Mouse (Mus musculus): ENCODE results near the gene Neurod4.

Neurod4 gene

GRCm38 (mm10) chr10:130280066-130280465 is at the start of gene Neurod4:
Gene Neurod4 (minus strand): TSS chr10:130280240.
- H3K27me3 ChIP-seq (ENCODE audit: insufficient read depth, low read length): no peaks in the 10 kb centered on the region
- no peak for TF ChIP-seq CTCF (conservative IDR thresholded peaks at IDR 0.05; ENCODE audit: low read length)
- no peak for TF ChIP-seq POU5F1 (IDR thresholded peaks at IDR 0.05; ENCODE audit: borderline replicate concordance, low read length)
- no peak for TF ChIP-seq NANOG (IDR thresholded peaks at IDR 0.05; ENCODE audit: borderline replicate concordance, low read length)
- H3K9me3 ChIP-seq (ENCODE audit: low read length): no peaks in the 10 kb centered on the region
- H3K36me3 ChIP-seq (ENCODE audit: insufficient read depth, low read length): no peaks in the 10 kb centered on the region
- no peak within 1 kb of the TSS for H3K4me3 ChIP-seq (replicated peaks; ENCODE audit: low read length)
- peaks cover 13% of the 10 kb centered on the region for H3K4me1 ChIP-seq (replicated peaks; ENCODE audit: low read depth, low read length)

- Histone ChIP-seq H3K4me3 (replicated peaks; ENCODE audit: low read length) (no peak overlapping the region), H3K4me1 (replicated peaks; ENCODE audit: low read depth, low read length) (no peaks in the 10 kb centered on the region)
Observed at GRCm38 (mm10) chr10:130324243-130324642, 44.2 kb upstream of the Neurod4 start.

GRCm38 (mm10) chr10:130322637-130323036 is 42.6 kb upstream of the Neurod4 start, which contains the start of gene Tespa1:
Gene Tespa1 (plus strand): TSS chr10:130322870.
- Histone ChIP-seq H3K4me1 (replicated peaks; ENCODE audit: low read depth, low read length) (no peaks in the 10 kb centered on the region), H3K9me3 (ENCODE audit: low read length) (no peaks in the 10 kb centered on the region), H3K27me3 (ENCODE audit: insufficient read depth, low read length) (no peaks in the 10 kb centered on the region), H3K4me3 (replicated peaks; ENCODE audit: low read length) (no peak within 1 kb of the TSS), H3K36me3 (ENCODE audit: insufficient read depth, low read length) (no peaks in the 10 kb centered on the region)
- TF ChIP-seq POU5F1 (IDR thresholded peaks at IDR 0.05; ENCODE audit: borderline replicate concordance, low read length) (no peak), NANOG (IDR thresholded peaks at IDR 0.05; ENCODE audit: borderline replicate concordance, low read length) (no peak), CTCF (conservative IDR thresholded peaks at IDR 0.05; ENCODE audit: low read length) (no peak)

More at GRCm38 (mm10) chr10:130324243-130324642, 44.2 kb upstream of the Neurod4 start:
- no peaks in the 10 kb centered on the region for H3K27me3 ChIP-seq (ENCODE audit: insufficient read depth, low read length)
- no peaks in the 10 kb centered on the region for H3K9me3 ChIP-seq (ENCODE audit: low read length)
- H3K36me3 ChIP-seq (ENCODE audit: insufficient read depth, low read length): no peaks in the 10 kb centered on the region
- TF ChIP-seq NANOG (IDR thresholded peaks at IDR 0.05; ENCODE audit: borderline replicate concordance, low read length) (no peak), POU5F1 (IDR thresholded peaks at IDR 0.05; ENCODE audit: borderline replicate concordance, low read length) (no peak), CTCF (conservative IDR thresholded peaks at IDR 0.05; ENCODE audit: low read length) (no peak)

GRCm38 (mm10) chr10:130322062-130322461 is 42.0 kb upstream of the Neurod4 start:
- no peak for TF ChIP-seq NANOG (IDR thresholded peaks at IDR 0.05; ENCODE audit: borderline replicate concordance, low read length)
- no peak for TF ChIP-seq POU5F1 (IDR thresholded peaks at IDR 0.05; ENCODE audit: borderline replicate concordance, low read length)
- TF ChIP-seq CTCF (conservative IDR thresholded peaks at IDR 0.05; ENCODE audit: low read length): no peak
- Histone ChIP-seq H3K4me1 (replicated peaks; ENCODE audit: low read depth, low read length) (no peaks in the 10 kb centered on the region), H3K9me3 (ENCODE audit: low read length) (no peaks in the 10 kb centered on the region), H3K36me3 (ENCODE audit: insufficient read depth, low read length) (no peaks in the 10 kb centered on the region), H3K27me3 (ENCODE audit: insufficient read depth, low read length) (no peaks in the 10 kb centered on the region), H3K4me3 (replicated peaks; ENCODE audit: low read length) (no peak overlapping the region)

- Histone ChIP-seq H3K36me3 (ENCODE audit: insufficient read depth, low read length) (no peaks in the 10 kb centered on the region), H3K4me1 (replicated peaks; ENCODE audit: low read depth, low read length) (no peaks in the 10 kb centered on the region), H3K27me3 (ENCODE audit: insufficient read depth, low read length) (no peaks in the 10 kb centered on the region), H3K4me3 (replicated peaks; ENCODE audit: low read length) (no peak overlapping the region), H3K9me3 (ENCODE audit: low read length) (no peaks in the 10 kb centered on the region)
- no peak for TF ChIP-seq NANOG (IDR thresholded peaks at IDR 0.05; ENCODE audit: borderline replicate concordance, low read length)
- no peak for TF ChIP-seq CTCF (conservative IDR thresholded peaks at IDR 0.05; ENCODE audit: low read length)
- TF ChIP-seq POU5F1 (IDR thresholded peaks at IDR 0.05; ENCODE audit: borderline replicate concordance, low read length): no peak
Observed at GRCm38 (mm10) chr10:130320715-130321114, 40.7 kb upstream of the Neurod4 start.

GRCm38 (mm10) chr10:130318720-130319119 is 38.7 kb upstream of the Neurod4 start:
- Histone ChIP-seq H3K27me3 (ENCODE audit: insufficient read depth, low read length) (no peaks in the 10 kb centered on the region), H3K36me3 (ENCODE audit: insufficient read depth, low read length) (no peaks in the 10 kb centered on the region), H3K4me1 (replicated peaks; ENCODE audit: low read depth, low read length) (no peaks in the 10 kb centered on the region), H3K9me3 (ENCODE audit: low read length) (no peaks in the 10 kb centered on the region), H3K4me3 (replicated peaks; ENCODE audit: low read length) (no peak overlapping the region)
- TF ChIP-seq NANOG (IDR thresholded peaks at IDR 0.05; ENCODE audit: borderline replicate concordance, low read length) (no peak), CTCF (conservative IDR thresholded peaks at IDR 0.05; ENCODE audit: low read length) (no peak)

- Histone ChIP-seq H3K4me1 (replicated peaks; ENCODE audit: low read depth, low read length) (no peaks in the 10 kb centered on the region), H3K27me3 (ENCODE audit: insufficient read depth, low read length) (no peaks in the 10 kb centered on the region)
- TF ChIP-seq CTCF (conservative IDR thresholded peaks at IDR 0.05; ENCODE audit: low read length) (no peak), POU5F1 (IDR thresholded peaks at IDR 0.05; ENCODE audit: borderline replicate concordance, low read length) (no peak), NANOG (IDR thresholded peaks at IDR 0.05; ENCODE audit: borderline replicate concordance, low read length) (no peak)
Observed at GRCm38 (mm10) chr10:130315846-130316245, 35.8 kb upstream of the Neurod4 start.

GRCm38 (mm10) chr10:130314110-130314829 is 34.2 kb upstream of the Neurod4 start:
- H3K9me3 ChIP-seq (ENCODE audit: low read length): no peaks in the 10 kb centered on the region
- no peak overlapping the region for H3K4me3 ChIP-seq (replicated peaks; ENCODE audit: low read length)
- TF ChIP-seq NANOG (IDR thresholded peaks at IDR 0.05; ENCODE audit: borderline replicate concordance, low read length): no peak
- no peak for TF ChIP-seq POU5F1 (IDR thresholded peaks at IDR 0.05; ENCODE audit: borderline replicate concordance, low read length)
- TF ChIP-seq CTCF (conservative IDR thresholded peaks at IDR 0.05; ENCODE audit: low read length): no peak
- H3K27me3 ChIP-seq (ENCODE audit: insufficient read depth, low read length): no peaks in the 10 kb centered on the region
- H3K36me3 ChIP-seq (ENCODE audit: insufficient read depth, low read length): no peaks in the 10 kb centered on the region
- no peaks in the 10 kb centered on the region for H3K4me1 ChIP-seq (replicated peaks; ENCODE audit: low read depth, low read length)

More at GRCm38 (mm10) chr10:130315846-130316245, 35.8 kb upstream of the Neurod4 start:
- Histone ChIP-seq H3K9me3 (ENCODE audit: low read length) (no peaks in the 10 kb centered on the region), H3K4me3 (replicated peaks; ENCODE audit: low read length) (no peak overlapping the region), H3K36me3 (ENCODE audit: insufficient read depth, low read length) (no peaks in the 10 kb centered on the region)

Measured in E14TG2a.4 (cell line).